Mouse (Mus musculus) left cerebral cortex, adult 18-20 months (tissue): Measurements from ENCODE around the gene Mtmr14. TPM values are rescaled to one million over a fixed set of nuclear protein-coding genes. Genes with fewer than 3 reads are reported as not detected.
A peak's percentile ranks its signal among the peaks of the same experiment; 100 is the strongest.

Source experiments
- DNase-seq, 2 experiments: peaks; one replicate each; pipeline ENCODE4 v3.0.0; 2021 to 2022; ENCODE audit warnings: low spot score in 2 of 2, mixed read lengths in 1 of 2
- long read RNA-seq, 2 experiments: library from polyadenylated mRNA; stranded (forward); transcript quantifications; one replicate each; pipeline ENCODE4 v2.0.0; 2021
- total RNA-seq, 2 experiments: library from RNA; stranded (reverse); gene quantifications; 2 replicates each; pipeline ENCODE4 v1.2.3; 2021

The Mtmr14 gene
- total RNA-seq = 10 to 100 TPM; 13.8 to 18.4 TPM
- long read RNA-seq, experiment 1, transcript Mtmr14-201 (19 exons, 2,676 nt) = major isoform, 11 of 37 reads
- long read RNA-seq, experiment 1, partial matches to known transcripts = 3 of 37 reads
- long read RNA-seq, experiment 1, other reads (novel, unspliced or antisense) = 23 of 37 reads
- long read RNA-seq, experiment 2, transcript Mtmr14-201 (19 exons, 2,676 nt) = major isoform, 8 of 23 reads
- long read RNA-seq, experiment 2, partial matches to known transcripts = 4 of 23 reads
- long read RNA-seq, experiment 2, other reads (novel, unspliced or antisense) = 11 of 23 reads

DNA sequence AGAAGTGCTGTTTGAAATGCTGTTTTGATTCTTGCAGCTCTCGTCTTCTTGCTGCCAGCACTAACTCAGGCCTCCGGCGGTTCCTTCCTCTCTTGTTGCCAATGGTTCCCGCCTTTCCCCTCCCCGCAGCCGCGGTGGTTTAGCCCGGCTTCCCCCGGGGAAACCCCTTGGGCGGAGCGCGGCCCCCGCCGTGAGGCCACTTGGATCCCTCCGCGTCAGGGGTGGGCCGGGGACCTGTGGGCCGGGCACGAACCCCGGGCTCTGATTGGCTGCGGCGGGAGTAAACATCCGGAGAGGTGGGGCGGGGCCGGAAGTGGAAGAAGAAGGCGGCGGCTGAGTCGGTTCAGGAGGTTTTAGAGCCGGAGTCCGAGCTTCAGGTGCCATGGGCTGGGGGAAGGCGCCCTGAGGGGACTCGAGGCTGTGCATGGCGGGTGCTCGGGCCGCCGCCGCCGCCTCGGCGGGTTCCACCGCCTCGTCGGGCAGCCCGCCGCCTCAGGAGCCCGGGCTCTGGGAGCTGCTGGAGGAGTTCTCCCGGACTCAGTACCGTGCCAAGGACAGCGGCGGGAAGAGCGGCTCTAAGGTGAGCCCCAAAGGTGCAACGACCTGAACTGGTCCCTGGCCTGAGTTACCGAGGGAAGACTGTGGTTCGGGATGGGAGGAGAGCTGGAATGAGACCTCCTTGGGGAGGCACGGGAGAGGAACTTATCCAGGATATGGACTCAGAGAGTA, at the start of gene Mtmr14:
Gene Mtmr14 (plus strand): TSS at position 302 of the 729 bp plus-strand sequence.
- DNase-seq = peak; percentile 99

GRCm38 (mm10) chr6:113193765-113194460, 43.7 kb upstream of the Mtmr14 start:
- peak; percentile 16 to 33 for DNase-seq

DNA sequence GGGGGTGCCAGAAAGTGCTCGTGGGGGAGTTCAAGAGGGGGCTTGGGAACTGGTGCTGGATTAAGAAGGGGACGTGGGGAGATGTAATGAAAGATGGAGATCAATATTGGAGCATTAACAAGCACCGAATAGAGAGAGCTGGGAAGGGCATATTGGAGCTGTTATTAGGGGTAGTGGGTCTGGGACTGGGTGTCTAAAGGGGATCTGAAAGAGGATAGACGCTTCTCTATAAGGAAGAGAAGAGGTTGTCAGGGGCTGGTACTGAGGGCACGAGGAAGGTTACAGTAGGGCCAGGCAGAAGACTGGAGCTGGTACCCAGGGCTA, 43.2 kb upstream of the Mtmr14 start:
- DNase-seq = no peak

- DNase-seq = peak; percentile 50 to 73
These were observed 42.6 kb upstream of the Mtmr14 start, which contains the start of gene Lhfpl4 for GRCm38 (mm10) chr6:113194841-113195595. Lhfpl4 (minus strand) TSS chr6:113195384.

GRCm38 (mm10) chr6:113195596-113195992, 42.0 kb upstream of the Mtmr14 start:
- peak in 1 of 2 experiments; percentile 21 for DNase-seq

GRCm38 (mm10) chr6:113216280-113216679, 21.4 kb upstream of the Mtmr14 start:
- DNase-seq = no peak

DNA sequence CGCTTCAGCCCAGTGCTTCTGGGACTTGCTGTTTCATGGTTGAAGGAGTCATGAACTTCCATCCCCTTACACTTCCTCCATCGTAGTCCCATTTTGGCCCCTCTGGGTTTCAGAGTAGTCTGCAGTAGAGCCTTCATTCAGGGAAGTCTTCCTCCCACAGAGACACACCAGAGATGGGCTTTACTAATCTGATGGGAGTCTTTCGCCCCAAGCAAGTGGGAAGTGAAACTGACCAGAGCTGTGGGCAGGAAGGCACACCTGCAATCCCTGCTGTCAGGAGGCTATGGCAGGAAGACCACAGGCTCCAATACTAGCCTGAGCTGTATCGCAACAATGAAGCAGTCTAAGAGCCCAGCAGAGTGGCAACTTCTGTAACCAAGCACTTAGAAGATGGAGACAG, 11.8 kb upstream of the Mtmr14 start:
- no peak for DNase-seq

GRCm38 (mm10) chr6:113226705-113227104, 10.9 kb upstream of the Mtmr14 start:
- no peak for DNase-seq

DNA sequence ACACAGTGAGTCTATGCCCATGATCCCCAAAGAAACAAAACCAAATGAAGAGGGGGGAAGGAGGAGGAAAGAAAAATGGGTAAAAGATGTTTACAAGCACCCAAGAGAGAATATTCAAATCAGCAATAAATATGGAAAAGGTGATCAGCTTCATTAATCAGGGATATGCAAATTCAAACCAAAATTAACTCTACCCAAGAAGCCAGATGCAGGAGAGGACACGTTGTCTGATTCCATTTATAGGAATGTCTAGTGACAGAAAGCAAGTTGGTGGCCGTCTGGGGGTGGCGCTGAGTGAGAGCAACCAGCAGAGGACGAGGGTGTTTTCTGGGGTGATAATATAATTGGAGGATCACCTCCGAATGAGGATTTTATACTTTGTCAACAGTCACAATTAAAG, 2.5 kb upstream of the Mtmr14 start:
- DNase-seq = peak; percentile 4 to 24

- DNase-seq = no peak
These were observed 799 bp downstream of the Mtmr14 start for GRCm38 (mm10) chr6:113238442-113238841.

- no peak for DNase-seq
These were observed 5.1 kb downstream of the Mtmr14 start for GRCm38 (mm10) chr6:113242753-113243152.

DNA sequence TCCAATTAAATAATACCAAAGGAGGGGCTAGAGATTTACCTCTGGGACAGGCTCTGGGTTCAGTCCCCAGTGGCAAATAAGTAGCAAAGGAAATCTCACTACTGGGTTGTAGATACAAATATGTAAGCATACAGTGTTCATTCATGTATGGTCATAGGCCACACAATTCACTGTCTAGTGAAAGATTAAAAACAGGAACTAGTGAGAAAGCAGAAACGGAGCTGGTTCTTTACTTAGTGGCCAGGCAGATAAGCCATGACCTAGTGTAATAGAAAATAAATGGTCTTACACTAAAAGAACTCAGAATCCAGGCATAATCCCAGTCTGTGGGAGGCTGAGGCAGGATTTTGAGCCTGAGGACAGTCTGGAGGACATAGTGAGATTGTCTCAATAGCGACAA, 7.9 kb downstream of the Mtmr14 start:
- DNase-seq = no peak

DNA sequence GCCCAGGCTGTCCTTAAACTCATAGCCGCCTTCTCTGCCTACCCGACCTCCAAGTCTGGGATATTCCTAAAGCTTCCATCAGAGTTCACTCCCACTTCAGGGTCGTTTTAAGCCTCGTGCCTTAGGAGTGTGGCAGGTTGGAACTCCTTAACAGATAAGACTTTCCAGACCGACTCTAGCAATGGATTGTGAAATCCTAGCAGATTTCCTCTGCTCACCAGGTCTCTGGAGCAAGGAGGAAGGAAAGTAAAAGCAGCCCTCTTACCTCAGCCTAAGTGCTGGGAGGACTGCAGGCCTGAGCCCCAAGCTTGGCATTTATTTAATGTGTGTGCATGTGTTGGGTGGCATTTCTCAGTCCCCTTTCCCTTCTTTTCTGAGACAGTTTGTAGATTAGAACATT, 13.1 kb downstream of the Mtmr14 start:
- DNase-seq = no peak

GRCm38 (mm10) chr6:113251921-113252320, 14.3 kb downstream of the Mtmr14 start:
- DNase-seq = no peak

DNA sequence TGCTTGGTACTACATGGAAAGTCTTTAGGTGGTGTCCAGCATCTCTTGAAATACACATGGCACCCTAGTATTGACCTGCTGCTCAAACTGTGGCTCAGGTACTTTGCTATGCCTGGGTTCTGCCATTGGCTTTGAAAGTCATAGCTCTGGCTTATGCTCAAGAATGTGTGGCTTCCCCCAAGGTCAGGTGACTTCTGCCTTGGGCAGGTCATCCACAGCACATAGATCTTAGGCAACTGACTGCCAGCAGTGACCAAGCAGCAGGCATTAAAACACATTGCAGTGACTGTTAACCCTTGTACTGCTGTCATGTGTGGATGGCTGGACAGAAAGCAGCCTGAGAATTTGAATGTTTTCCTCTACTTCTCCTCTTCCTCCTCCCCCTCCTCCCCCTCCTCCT, 17.3 kb downstream of the Mtmr14 start:
- no peak for DNase-seq

DNA sequence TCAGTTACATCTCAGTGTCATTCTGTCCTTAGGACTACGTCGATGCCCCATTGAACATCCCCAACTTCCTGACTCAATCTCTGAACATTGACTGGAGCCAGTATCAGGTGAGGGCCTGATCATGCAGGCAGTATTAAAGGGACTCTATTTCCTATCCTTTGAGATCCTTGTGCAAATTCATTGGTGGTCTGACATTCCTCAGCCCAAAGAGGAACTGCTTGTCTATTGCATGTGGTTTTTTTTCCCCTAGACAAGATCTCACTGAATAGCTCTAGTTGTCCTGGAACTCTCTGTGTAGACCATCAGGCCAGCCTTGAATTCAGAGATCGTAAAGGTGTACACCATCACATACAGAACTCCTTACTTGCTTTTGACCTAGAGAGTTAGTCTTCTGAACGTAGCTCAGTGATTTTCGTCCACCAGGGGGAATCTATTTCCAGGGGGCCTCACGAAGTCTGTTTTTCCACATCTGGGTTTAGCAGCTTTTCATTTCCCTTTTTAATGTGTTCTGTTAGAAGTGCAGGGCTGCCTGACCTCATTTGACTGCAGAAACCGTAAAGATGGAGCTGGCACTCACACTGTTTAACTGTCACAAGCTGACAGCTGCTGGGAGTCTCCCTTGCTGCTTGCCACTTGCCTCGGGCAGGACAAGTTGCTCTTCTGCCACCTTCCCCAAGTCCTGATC, 23.7 kb downstream of the Mtmr14 start:
- DNase-seq = no peak

DNA sequence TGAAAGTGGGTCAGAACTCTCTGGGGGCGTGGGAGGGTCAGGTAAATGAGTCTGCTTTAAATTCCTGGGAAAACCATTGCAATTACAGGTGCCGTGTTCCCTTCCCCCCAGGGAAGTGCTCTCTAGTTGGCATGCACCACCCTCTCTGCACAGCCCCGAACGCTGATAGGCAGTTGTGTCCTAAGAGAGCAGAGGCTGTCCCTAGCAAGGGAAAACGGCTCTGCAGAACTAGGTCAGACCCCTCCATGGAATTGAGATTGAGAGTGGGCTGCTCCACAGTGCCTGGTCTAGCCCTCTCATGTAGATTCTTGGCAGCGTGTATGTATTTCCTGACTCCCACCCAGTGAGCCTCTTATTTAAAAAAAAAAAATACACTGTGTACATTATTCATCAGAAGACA, 25.9 kb downstream of the Mtmr14 start:
- no peak for DNase-seq

DNA sequence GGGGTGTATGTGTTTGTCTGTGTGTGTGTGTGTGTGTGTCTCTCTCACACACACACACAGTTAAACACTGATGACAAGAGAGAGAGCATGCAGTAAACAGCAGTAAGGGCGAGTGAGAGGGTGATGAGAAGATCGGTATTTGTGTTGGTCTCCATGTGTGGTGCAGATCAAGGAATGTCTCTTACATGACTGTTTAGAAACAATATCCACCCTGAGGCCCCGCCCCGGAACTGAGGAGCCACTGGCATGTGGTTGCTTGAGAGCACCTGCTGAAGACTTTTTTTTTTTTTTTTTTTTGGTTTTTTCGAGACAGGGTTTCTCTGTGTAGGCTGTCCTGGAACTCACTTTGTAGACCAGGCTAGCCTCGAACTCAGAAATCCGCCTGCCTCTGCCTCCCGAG, 26.8 kb downstream of the Mtmr14 start:
- DNase-seq = no peak

- no peak for DNase-seq
These were observed 29.5 kb downstream of the Mtmr14 start for GRCm38 (mm10) chr6:113266996-113267655.

DNA sequence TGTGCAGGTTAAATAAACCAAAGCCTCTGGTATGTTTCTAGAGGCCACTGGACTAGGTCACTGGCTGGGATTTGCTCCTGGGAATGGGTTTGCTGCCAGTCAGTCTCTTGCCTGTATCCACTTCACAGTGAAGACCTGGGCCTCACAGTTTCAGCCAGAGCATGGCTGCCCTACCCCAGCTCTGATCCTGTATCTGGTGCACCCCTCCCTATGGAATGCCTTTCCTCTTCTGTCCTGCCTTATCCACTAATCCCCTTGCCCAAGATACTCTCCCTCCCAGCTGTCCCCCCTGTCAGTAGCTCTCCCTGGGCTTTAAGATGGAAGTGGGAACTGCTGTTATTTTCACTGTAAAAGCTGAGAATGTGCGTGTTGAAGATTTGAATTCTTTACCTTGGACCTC, 30.3 kb downstream of the Mtmr14 start:
- DNase-seq = no peak
